Mouse (Mus musculus): ENCODE data around the gene N4bp3. TPM values are rescaled to one million over a fixed set of nuclear protein-coding genes. Genes with fewer than 3 reads are reported as not detected.

Gene N4bp3
- polyA plus RNA-seq, 1 experiment, result 11.8 TPM

DNA sequence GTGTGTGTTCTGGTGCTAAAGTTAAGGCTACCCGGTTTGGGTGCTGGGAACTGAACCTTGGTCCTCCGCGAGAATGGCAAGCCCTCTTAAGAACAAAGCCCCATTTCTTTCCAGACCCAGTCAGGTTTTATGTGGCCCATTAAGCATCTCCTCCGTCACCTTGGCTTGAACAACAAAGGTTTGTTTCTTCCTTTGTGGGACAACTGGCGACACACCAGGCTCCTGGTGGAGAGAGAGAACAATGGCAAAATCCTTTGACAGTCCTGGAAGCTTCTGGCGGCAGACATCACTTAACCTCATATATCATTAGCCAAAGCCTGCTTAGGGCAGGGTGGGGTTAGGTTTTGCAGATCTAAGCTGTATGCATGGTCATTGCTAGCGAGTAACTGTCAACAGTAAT is 12.0 kb upstream of the N4bp3 start:
- TF ChIP-seq CTCF (conservative IDR thresholded peaks at IDR 0.05; ENCODE audit: insufficient read depth, insufficient read length, low read depth, low read length) (no peak), POLR2A (IDR thresholded peaks at IDR 0.05; ENCODE audit: low read depth, low read length) (no peak)
- no peak overlapping the region for H3K27ac ChIP-seq (ENCODE audit: insufficient read depth, low read depth, low read length)
- H3K27me3 ChIP-seq (replicated peaks; ENCODE audit: control insufficient read depth, insufficient read depth, low read length), result no peaks in the 10 kb centered on the region
- no peak for DNase-seq
- H3K36me3 ChIP-seq (ENCODE audit: control insufficient read depth, insufficient read depth, low read length), result no peaks in the 10 kb centered on the region
- WGBS, result 67% methylated on average over 7 of the region's 7 CpGs
- H3K4me1 ChIP-seq (ENCODE audit: control insufficient read depth, insufficient read depth, low read length), result peaks cover 17% of the 10 kb centered on the region
- no peak overlapping the region for H3K4me3 ChIP-seq (ENCODE audit: insufficient read depth, low read depth, low read length)

DNA sequence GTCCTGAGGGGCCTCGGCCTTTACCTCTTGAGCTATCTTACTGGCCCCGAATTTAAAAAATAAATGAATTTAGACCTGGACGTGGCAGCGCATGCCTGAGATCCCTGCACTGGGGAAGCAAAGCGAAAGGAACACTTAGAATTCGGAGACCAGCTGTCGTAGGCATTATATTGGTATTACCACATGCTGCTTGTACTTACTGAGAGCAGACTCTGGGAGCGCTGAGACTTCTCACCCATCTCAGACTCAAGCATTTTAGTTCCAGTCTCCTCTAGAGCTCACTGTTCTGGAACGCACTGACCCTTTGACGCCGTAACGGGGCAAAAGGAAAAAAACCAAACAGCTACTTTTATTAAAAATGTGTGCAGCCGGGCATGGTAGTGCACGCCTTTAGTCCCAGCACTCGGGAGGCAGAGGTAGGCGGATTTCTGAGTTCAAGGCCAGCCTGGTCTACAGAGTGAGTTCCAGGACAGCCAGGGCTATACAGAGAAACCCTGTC is 11.3 kb upstream of the N4bp3 start:
- H3K27me3 ChIP-seq (replicated peaks; ENCODE audit: control insufficient read depth, insufficient read depth, low read length), result no peaks in the 10 kb centered on the region
- TF ChIP-seq CTCF (conservative IDR thresholded peaks at IDR 0.05; ENCODE audit: insufficient read depth, insufficient read length, low read depth, low read length), result no peak
- no peaks in the 10 kb centered on the region for H3K36me3 ChIP-seq (ENCODE audit: control insufficient read depth, insufficient read depth, low read length)
- no peak overlapping the region for H3K27ac ChIP-seq (ENCODE audit: insufficient read depth, low read depth, low read length)
- H3K4me3 ChIP-seq (ENCODE audit: insufficient read depth, low read depth, low read length), result no peak overlapping the region
- 64% methylated on average over 16 of the region's 16 CpGs for WGBS
- peak; percentile 60 for DNase-seq
- H3K4me1 ChIP-seq (ENCODE audit: control insufficient read depth, insufficient read depth, low read length), result peaks cover 22% of the 10 kb centered on the region

DNA sequence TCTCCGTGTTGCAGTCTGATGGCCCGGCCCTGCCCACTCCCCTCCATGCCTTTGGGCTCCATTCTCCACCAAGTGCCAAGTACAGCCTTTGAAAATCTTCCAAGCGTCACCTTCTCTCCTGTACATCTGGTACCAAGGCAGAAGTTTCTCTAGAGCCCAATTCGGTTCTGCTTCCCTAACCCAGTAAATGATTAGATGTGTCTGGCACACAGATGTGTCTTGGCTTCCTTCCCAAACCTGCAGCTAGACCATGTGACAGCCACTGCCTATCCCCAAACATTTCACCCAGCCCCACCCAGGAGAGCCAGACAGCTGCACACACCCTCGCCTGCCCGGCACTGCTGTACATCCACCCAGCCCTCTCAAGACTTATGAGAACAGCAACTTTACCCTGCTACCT is 8.1 kb upstream of the N4bp3 start:
- H3K4me3 ChIP-seq (ENCODE audit: insufficient read depth, low read depth, low read length), result no peak overlapping the region
- DNase-seq, result peak; percentile 97
- no peaks in the 10 kb centered on the region for H3K36me3 ChIP-seq (ENCODE audit: control insufficient read depth, insufficient read depth, low read length)
- no peaks in the 10 kb centered on the region for H3K27me3 ChIP-seq (replicated peaks; ENCODE audit: control insufficient read depth, insufficient read depth, low read length)
- H3K27ac ChIP-seq (ENCODE audit: insufficient read depth, low read depth, low read length), result peak overlapping the region; percentile 86
- TF ChIP-seq POLR2A (IDR thresholded peaks at IDR 0.05; ENCODE audit: low read depth, low read length), result no peak
- TF ChIP-seq CTCF (conservative IDR thresholded peaks at IDR 0.05; ENCODE audit: insufficient read depth, insufficient read length, low read depth, low read length), result no peak
- H3K4me1 ChIP-seq (ENCODE audit: control insufficient read depth, insufficient read depth, low read length), result peaks cover 28% of the 10 kb centered on the region
- WGBS, result 8% methylated on average over 6 of the region's 6 CpGs

DNA sequence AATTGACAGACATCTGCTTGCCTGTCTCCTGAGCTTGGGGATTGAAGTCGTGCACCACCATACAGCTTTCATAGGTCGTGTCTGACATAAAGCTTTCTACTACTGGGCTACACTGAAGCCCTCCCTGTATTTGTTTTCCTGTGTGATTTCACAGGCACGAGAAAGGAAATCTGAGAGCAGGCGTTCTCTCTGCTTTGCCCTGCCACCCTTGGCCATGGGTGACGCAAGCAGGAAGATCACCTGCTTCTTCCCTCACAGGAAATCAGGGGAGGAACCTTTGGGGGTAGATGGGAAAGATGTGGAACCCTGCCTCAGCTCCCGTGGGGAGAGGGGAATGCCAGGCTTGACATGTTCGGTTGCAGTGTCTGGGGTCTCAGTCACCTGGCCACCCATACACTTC is 7.6 kb upstream of the N4bp3 start:
- no peak for TF ChIP-seq POLR2A (IDR thresholded peaks at IDR 0.05; ENCODE audit: low read depth, low read length)
- no peak for TF ChIP-seq CTCF (conservative IDR thresholded peaks at IDR 0.05; ENCODE audit: insufficient read depth, insufficient read length, low read depth, low read length)
- DNase-seq, result no peak
- Histone ChIP-seq H3K27ac (ENCODE audit: insufficient read depth, low read depth, low read length) (peak overlapping the region; percentile 79), H3K4me1 (ENCODE audit: control insufficient read depth, insufficient read depth, low read length) (peaks cover 28% of the 10 kb centered on the region), H3K36me3 (ENCODE audit: control insufficient read depth, insufficient read depth, low read length) (no peaks in the 10 kb centered on the region), H3K27me3 (replicated peaks; ENCODE audit: control insufficient read depth, insufficient read depth, low read length) (no peaks in the 10 kb centered on the region), H3K4me3 (ENCODE audit: insufficient read depth, low read depth, low read length) (no peak overlapping the region)
- WGBS, result 12% methylated on average over 7 of the region's 7 CpGs

- 25% methylated on average over 10 of the region's 10 CpGs for WGBS
- DNase-seq, result peak; percentile 94
- Histone ChIP-seq H3K4me1 (ENCODE audit: control insufficient read depth, insufficient read depth, low read length) (peaks cover 28% of the 10 kb centered on the region), H3K4me3 (ENCODE audit: insufficient read depth, low read depth, low read length) (no peak overlapping the region), H3K27me3 (replicated peaks; ENCODE audit: control insufficient read depth, insufficient read depth, low read length) (no peaks in the 10 kb centered on the region), H3K36me3 (ENCODE audit: control insufficient read depth, insufficient read depth, low read length) (no peaks in the 10 kb centered on the region), H3K27ac (ENCODE audit: insufficient read depth, low read depth, low read length) (peak overlapping the region; percentile 79)
- TF ChIP-seq CTCF (conservative IDR thresholded peaks at IDR 0.05; ENCODE audit: insufficient read depth, insufficient read length, low read depth, low read length) (no peak), POLR2A (IDR thresholded peaks at IDR 0.05; ENCODE audit: low read depth, low read length) (no peak)
These were observed 6.3 kb upstream of the N4bp3 start for GRCm38 (mm10) chr11:51656798-51657521.

GRCm38 (mm10) chr11:51654891-51655290 is 4.2 kb upstream of the N4bp3 start:
- Histone ChIP-seq H3K27ac (ENCODE audit: insufficient read depth, low read depth, low read length) (no peak overlapping the region), H3K27me3 (replicated peaks; ENCODE audit: control insufficient read depth, insufficient read depth, low read length) (no peaks in the 10 kb centered on the region), H3K4me1 (ENCODE audit: control insufficient read depth, insufficient read depth, low read length) (peaks cover 28% of the 10 kb centered on the region), H3K36me3 (ENCODE audit: control insufficient read depth, insufficient read depth, low read length) (no peaks in the 10 kb centered on the region), H3K4me3 (ENCODE audit: insufficient read depth, low read depth, low read length) (no peak overlapping the region)
- no peak for DNase-seq
- no peak for TF ChIP-seq POLR2A (IDR thresholded peaks at IDR 0.05; ENCODE audit: low read depth, low read length)
- no peak for TF ChIP-seq CTCF (conservative IDR thresholded peaks at IDR 0.05; ENCODE audit: insufficient read depth, insufficient read length, low read depth, low read length)
- WGBS, result 90% methylated on average over 3 of the region's 3 CpGs

DNA sequence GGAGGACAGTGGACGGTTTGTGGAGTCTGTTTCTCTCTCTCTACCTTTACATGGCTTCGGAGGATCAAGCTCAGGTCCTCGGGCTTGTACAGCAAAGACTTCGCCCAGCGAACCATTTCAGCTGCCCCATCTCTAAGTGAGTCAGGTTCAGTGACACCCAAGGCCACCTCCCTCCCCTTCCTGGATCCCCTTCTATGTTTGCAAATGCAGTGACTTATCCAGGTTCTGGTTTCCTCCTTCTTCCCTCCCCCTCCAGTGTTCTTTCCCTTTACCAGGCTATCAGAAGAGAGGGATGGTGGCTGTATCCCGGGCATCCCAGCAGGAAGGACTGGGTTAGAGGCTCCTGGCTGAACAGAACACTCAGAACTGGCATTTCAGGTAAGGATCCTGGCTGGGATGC is 3.1 kb upstream of the N4bp3 start:
- H3K27me3 ChIP-seq (replicated peaks; ENCODE audit: control insufficient read depth, insufficient read depth, low read length), result no peaks in the 10 kb centered on the region
- 78% methylated on average over 6 of the region's 6 CpGs for WGBS
- H3K27ac ChIP-seq (ENCODE audit: insufficient read depth, low read depth, low read length), result no peak overlapping the region
- no peak overlapping the region for H3K4me3 ChIP-seq (ENCODE audit: insufficient read depth, low read depth, low read length)
- H3K36me3 ChIP-seq (ENCODE audit: control insufficient read depth, insufficient read depth, low read length), result no peaks in the 10 kb centered on the region
- no peak for TF ChIP-seq POLR2A (IDR thresholded peaks at IDR 0.05; ENCODE audit: low read depth, low read length)
- no peak for TF ChIP-seq CTCF (conservative IDR thresholded peaks at IDR 0.05; ENCODE audit: insufficient read depth, insufficient read length, low read depth, low read length)
- DNase-seq, result no peak
- H3K4me1 ChIP-seq (ENCODE audit: control insufficient read depth, insufficient read depth, low read length), result peaks cover 20% of the 10 kb centered on the region

All from kidney, adult 2 months (tissue).